Mouse (Mus musculus): ENCODE measurements around the gene Brf1. TPM values are rescaled to one million over a fixed set of nuclear protein-coding genes. Genes with fewer than 3 reads are reported as not detected.

The Brf1 gene
- polyA plus RNA-seq, 1 experiment: 44.8 TPM

GRCm38 (mm10) chr12:112985346-112985745 is 15.2 kb downstream of the Brf1 start:
- 97% methylated on average over 6 of the region's 6 CpGs for WGBS
- no peaks in the 10 kb centered on the region for H3K27me3 ChIP-seq (replicated peaks; ENCODE audit: control insufficient read depth, insufficient read depth, low read length)
- H3K4me1 ChIP-seq (ENCODE audit: control insufficient read depth, insufficient read depth, low read length): no peaks in the 10 kb centered on the region
- peak; percentile 45 for TF ChIP-seq CTCF (conservative IDR thresholded peaks at IDR 0.05; ENCODE audit: insufficient read depth, insufficient read length, low read depth, low read length)
- no peak for TF ChIP-seq POLR2A (IDR thresholded peaks at IDR 0.05; ENCODE audit: low read depth, low read length)
- DNase-seq: no peak
- no peak overlapping the region for H3K27ac ChIP-seq (ENCODE audit: insufficient read depth, low read depth, low read length)
- H3K36me3 ChIP-seq (ENCODE audit: control insufficient read depth, insufficient read depth, low read length): peaks cover 2% of the 10 kb centered on the region; the same call in 1 of the 2 replicates
- H3K4me3 ChIP-seq (ENCODE audit: insufficient read depth, low read depth, low read length): no peak overlapping the region

GRCm38 (mm10) chr12:112982031-112982430 is 18.5 kb downstream of the Brf1 start:
- H3K4me3 ChIP-seq (ENCODE audit: insufficient read depth, low read depth, low read length): no peak overlapping the region
- TF ChIP-seq CTCF (conservative IDR thresholded peaks at IDR 0.05; ENCODE audit: insufficient read depth, insufficient read length, low read depth, low read length): no peak
- TF ChIP-seq POLR2A (IDR thresholded peaks at IDR 0.05; ENCODE audit: low read depth, low read length): no peak
- peaks cover 6% of the 10 kb centered on the region; the same call in 1 of the 2 replicates for H3K4me1 ChIP-seq (ENCODE audit: control insufficient read depth, insufficient read depth, low read length)
- 50% methylated on average over 2 of the region's 2 CpGs for WGBS
- no peak overlapping the region for H3K27ac ChIP-seq (ENCODE audit: insufficient read depth, low read depth, low read length)
- no peaks in the 10 kb centered on the region for H3K27me3 ChIP-seq (replicated peaks; ENCODE audit: control insufficient read depth, insufficient read depth, low read length)
- no peak for DNase-seq
- H3K36me3 ChIP-seq (ENCODE audit: control insufficient read depth, insufficient read depth, low read length): peaks cover 2% of the 10 kb centered on the region; the same call in 1 of the 2 replicates

DNA sequence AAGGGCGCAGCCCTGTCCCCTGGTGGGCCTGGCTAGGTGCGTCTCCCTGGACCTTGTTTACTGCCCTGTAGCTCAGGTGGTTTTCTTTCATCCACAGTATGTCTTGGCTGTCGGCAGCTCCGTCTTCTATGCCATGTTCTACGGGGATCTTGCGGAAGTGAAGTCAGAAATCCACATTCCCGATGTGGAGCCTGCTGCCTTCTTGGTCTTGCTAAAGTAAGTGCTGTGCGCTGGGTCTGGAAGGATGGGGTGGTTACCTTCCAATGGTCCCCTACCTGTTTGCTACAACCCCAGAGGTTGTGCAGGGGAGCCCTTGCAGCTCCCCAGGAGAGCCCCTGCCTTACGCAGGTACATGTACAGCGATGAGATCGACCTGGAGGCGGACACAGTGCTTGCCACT is 23.3 kb downstream of the Brf1 start:
- H3K27ac ChIP-seq (ENCODE audit: insufficient read depth, low read depth, low read length): peak overlapping the region; percentile 95
- WGBS: 42% methylated on average over 12 of the region's 12 CpGs
- peak overlapping the region; percentile 94 for H3K4me3 ChIP-seq (ENCODE audit: insufficient read depth, low read depth, low read length)
- no peaks in the 10 kb centered on the region for H3K27me3 ChIP-seq (replicated peaks; ENCODE audit: control insufficient read depth, insufficient read depth, low read length)
- TF ChIP-seq POLR2A (IDR thresholded peaks at IDR 0.05; ENCODE audit: low read depth, low read length) (no peak), CTCF (conservative IDR thresholded peaks at IDR 0.05; ENCODE audit: insufficient read depth, insufficient read length, low read depth, low read length) (no peak)
- H3K36me3 ChIP-seq (ENCODE audit: control insufficient read depth, insufficient read depth, low read length): peaks cover 1% of the 10 kb centered on the region
- peaks cover 7% of the 10 kb centered on the region; the same call in 1 of the 2 replicates for H3K4me1 ChIP-seq (ENCODE audit: control insufficient read depth, insufficient read depth, low read length)
- peak; percentile 21 for DNase-seq

GRCm38 (mm10) chr12:112976371-112977073 is 24.0 kb downstream of the Brf1 start, which contains the start of gene Btbd6:
TSS of gene Btbd6 (plus strand) at chr12:112976482.
- H3K27ac ChIP-seq (ENCODE audit: insufficient read depth, low read depth, low read length): peak within 1 kb of the TSS; percentile 95
- H3K4me1 ChIP-seq (ENCODE audit: control insufficient read depth, insufficient read depth, low read length): peaks cover 7% of the 10 kb centered on the region; the same call in 1 of the 2 replicates
- H3K27me3 ChIP-seq (replicated peaks; ENCODE audit: control insufficient read depth, insufficient read depth, low read length): no peaks in the 10 kb centered on the region
- peaks cover 1% of the 10 kb centered on the region for H3K36me3 ChIP-seq (ENCODE audit: control insufficient read depth, insufficient read depth, low read length)
- peak; percentile 95 for DNase-seq
- WGBS: under 1% methylated on average over 80 of the region's 80 CpGs
- peak within 1 kb of the TSS; percentile 94 for H3K4me3 ChIP-seq (ENCODE audit: insufficient read depth, low read depth, low read length)
- peak; percentile 42 for TF ChIP-seq CTCF (conservative IDR thresholded peaks at IDR 0.05; ENCODE audit: insufficient read depth, insufficient read length, low read depth, low read length)
- TF ChIP-seq POLR2A (IDR thresholded peaks at IDR 0.05; ENCODE audit: low read depth, low read length): peak; percentile 12

DNA sequence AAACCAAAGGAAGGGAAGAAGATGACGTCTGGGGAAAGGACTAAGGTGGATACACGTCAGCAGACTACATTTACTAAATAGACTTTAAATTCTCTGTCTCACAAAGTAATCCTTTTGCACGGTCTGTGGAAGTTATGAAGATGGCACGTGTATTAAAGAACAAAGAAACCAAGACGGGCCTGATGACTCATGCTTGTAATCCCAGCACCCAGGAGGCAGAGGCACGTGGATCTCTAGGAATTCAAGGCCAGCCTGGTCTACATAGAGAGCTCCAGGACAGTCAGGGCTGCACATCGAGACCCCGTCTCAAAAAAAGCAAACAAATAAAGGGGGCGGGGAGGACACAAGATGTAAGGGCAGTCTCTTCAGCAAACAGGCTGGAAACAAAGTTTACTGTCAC is 25.8 kb downstream of the Brf1 start:
- WGBS: 93% methylated on average over 9 of the region's 9 CpGs
- Histone ChIP-seq H3K27ac (ENCODE audit: insufficient read depth, low read depth, low read length) (no peak overlapping the region), H3K4me3 (ENCODE audit: insufficient read depth, low read depth, low read length) (no peak overlapping the region), H3K4me1 (ENCODE audit: control insufficient read depth, insufficient read depth, low read length) (peaks cover 7% of the 10 kb centered on the region; the same call in 1 of the 2 replicates), H3K36me3 (ENCODE audit: control insufficient read depth, insufficient read depth, low read length) (peaks cover 1% of the 10 kb centered on the region), H3K27me3 (replicated peaks; ENCODE audit: control insufficient read depth, insufficient read depth, low read length) (no peaks in the 10 kb centered on the region)
- TF ChIP-seq CTCF (conservative IDR thresholded peaks at IDR 0.05; ENCODE audit: insufficient read depth, insufficient read length, low read depth, low read length) (no peak), POLR2A (IDR thresholded peaks at IDR 0.05; ENCODE audit: low read depth, low read length) (no peak)
- DNase-seq: no peak

GRCm38 (mm10) chr12:112969616-112970015 is 30.9 kb downstream of the Brf1 start:
- Histone ChIP-seq H3K4me1 (ENCODE audit: control insufficient read depth, insufficient read depth, low read length) (no peaks in the 10 kb centered on the region), H3K36me3 (ENCODE audit: control insufficient read depth, insufficient read depth, low read length) (peaks cover 3% of the 10 kb centered on the region), H3K4me3 (ENCODE audit: insufficient read depth, low read depth, low read length) (no peak overlapping the region), H3K27me3 (replicated peaks; ENCODE audit: control insufficient read depth, insufficient read depth, low read length) (no peaks in the 10 kb centered on the region), H3K27ac (ENCODE audit: insufficient read depth, low read depth, low read length) (no peak overlapping the region)
- DNase-seq: no peak
- 79% methylated on average over 6 of the region's 6 CpGs for WGBS
- TF ChIP-seq POLR2A (IDR thresholded peaks at IDR 0.05; ENCODE audit: low read depth, low read length) (no peak), CTCF (conservative IDR thresholded peaks at IDR 0.05; ENCODE audit: insufficient read depth, insufficient read length, low read depth, low read length) (no peak)

- no peak overlapping the region for H3K4me3 ChIP-seq (ENCODE audit: insufficient read depth, low read depth, low read length)
- H3K27ac ChIP-seq (ENCODE audit: insufficient read depth, low read depth, low read length): no peak overlapping the region
- peaks cover 3% of the 10 kb centered on the region for H3K36me3 ChIP-seq (ENCODE audit: control insufficient read depth, insufficient read depth, low read length)
- TF ChIP-seq POLR2A (IDR thresholded peaks at IDR 0.05; ENCODE audit: low read depth, low read length): no peak
- no peak for TF ChIP-seq CTCF (conservative IDR thresholded peaks at IDR 0.05; ENCODE audit: insufficient read depth, insufficient read length, low read depth, low read length)
- DNase-seq: no peak
- WGBS: 47% methylated on average over 8 of the region's 8 CpGs
- no peaks in the 10 kb centered on the region for H3K27me3 ChIP-seq (replicated peaks; ENCODE audit: control insufficient read depth, insufficient read depth, low read length)
- no peaks in the 10 kb centered on the region for H3K4me1 ChIP-seq (ENCODE audit: control insufficient read depth, insufficient read depth, low read length)
These were observed 31.6 kb downstream of the Brf1 start for GRCm38 (mm10) chr12:112968943-112969342.

All from kidney, adult 2 months (tissue).